Mouse (Mus musculus): ENCODE results near the gene 9230113P08Rik.
"Not testable (repeated sequence)": the region's sequence is repeated elsewhere in the genome, so short reads cannot be mapped to it uniquely, and the experiment has no call there.

The 9230113P08Rik gene

DNA sequence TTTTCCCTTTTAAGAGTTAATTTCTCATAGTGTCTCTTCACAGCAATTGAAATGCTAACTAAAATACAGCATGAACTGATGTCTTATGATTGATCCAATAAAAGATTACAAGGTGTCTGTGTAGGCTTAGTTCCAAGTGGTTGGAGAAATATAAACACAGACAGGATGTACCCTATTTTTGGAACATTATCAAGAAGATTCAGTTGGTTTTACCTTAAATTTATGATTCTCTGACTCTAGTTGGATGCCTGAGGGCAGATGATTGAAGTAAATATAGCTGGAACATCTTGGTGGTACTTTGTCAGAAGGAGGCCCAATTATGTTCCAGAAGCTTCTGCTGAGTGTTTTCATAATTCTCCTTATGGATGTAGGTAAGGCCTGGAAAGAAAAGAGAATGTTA is at the start of gene 9230113P08Rik:
Gene 9230113P08Rik, plus strand, starts transcription at position 301 of the 400 bp plus-strand sequence.
- not testable (repeated sequence) for DNase-seq (ENCODE audit: low spot score in 2 of 2)

DNA sequence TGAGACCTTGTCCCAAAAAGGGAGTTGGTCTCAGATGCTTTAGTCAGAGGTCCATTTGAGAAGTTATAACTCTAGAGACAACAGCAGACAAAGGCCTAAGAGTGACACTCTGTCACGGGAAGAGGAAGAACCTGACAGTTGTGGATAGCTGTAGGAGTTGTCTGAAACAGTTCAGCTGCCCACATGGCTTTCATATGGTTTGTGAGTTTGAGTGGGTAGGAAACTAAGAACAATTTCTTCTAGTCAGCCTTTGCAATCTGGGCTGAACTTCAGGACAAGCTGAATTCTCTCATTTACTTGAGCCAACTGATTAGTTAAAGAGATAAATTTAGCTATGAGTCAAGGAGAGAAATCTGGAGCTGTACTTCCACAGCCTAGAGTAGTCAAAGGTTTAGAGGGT is 15.1 kb upstream of the 9230113P08Rik start:
- not testable (repeated sequence) for DNase-seq (ENCODE audit: low spot score in 2 of 2)

DNA sequence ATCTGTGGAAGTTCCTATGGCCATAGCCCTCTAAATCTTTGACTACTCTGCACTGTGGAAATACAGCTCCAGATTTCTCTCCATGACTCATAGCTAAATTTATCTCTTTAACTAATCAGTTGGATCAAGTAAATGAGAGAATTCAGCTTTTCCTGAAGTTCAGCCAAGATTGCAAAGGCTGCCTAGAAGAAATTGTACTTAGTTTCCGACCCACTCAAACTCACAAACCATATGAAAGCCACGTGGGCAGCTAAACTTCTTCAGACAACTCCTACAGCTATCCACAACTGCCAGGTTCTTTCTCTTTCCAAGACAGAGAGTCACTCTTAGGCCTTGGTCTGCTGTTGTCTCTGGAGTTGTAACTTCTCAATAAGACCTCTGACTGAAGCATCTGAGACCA is 3.7 kb upstream of the 9230113P08Rik start:
- no peak for DNase-seq (ENCODE audit: low spot score in 2 of 2)

DNA sequence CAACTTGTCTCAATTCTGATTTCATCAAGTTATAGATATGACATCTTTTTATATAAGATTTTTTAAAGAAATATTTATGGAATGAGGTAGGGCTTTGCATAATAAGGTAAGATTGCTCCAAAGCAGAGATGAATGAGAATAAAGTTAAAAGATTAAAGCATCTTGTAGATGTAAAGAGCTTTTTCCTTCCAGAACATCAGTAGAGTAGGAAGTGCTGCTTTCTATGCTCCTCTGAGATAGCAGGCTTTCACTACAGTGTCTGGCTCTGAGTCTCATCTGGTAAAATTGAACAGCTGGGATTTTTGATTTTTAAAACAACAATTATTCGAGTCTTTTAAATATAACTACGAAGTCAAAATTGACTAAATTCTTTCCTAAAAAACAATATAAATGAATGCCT is 22.6 kb downstream of the 9230113P08Rik start:
- no peak for DNase-seq (ENCODE audit: low spot score in 2 of 2)

All from right cerebral cortex, postnatal 10 days (tissue).